Mouse (Mus musculus): ENCODE measurements around the gene Rras2.

GRCm38 (mm10) chr7:114071851-114072616, 45.5 kb downstream of the Rras2 start:
- TF ChIP-seq CTCF (IDR thresholded peaks at IDR 0.05; ENCODE audit: insufficient read depth, low read depth, low read length) (no peak), POLR2A (IDR thresholded peaks at IDR 0.05; ENCODE audit: insufficient read depth, low read depth, low read length) (no peak)

Data from olfactory bulb, adult 2 months (tissue).